Mouse (Mus musculus): ENCODE results near the gene Ankrd61. TPM values are rescaled to one million over a fixed set of nuclear protein-coding genes. Genes with fewer than 3 reads are reported as not detected.

Gene Ankrd61
- polyA plus RNA-seq, 1 experiment from 2014 or later = 0.31 TPM

Other genes starting within 250 kb of the Ankrd61 start
- gene Usp42, start 165.4 kb downstream of the Ankrd61 start, polyA plus RNA-seq (2015; fragmentation: Nextera tagmentation; extraction: Ambion mirVana) = 13.7 and 13.9 TPM in 2 replicates
- gene Eif2ak1, start 79.9 kb downstream of the Ankrd61 start, polyA plus RNA-seq (2015; fragmentation: Nextera tagmentation; extraction: Ambion mirVana) = 33.6 and 35.0 TPM in 2 replicates
- gene Aimp2, start 12.2 kb upstream of the Ankrd61 start, polyA plus RNA-seq (2015; fragmentation: Nextera tagmentation; extraction: Ambion mirVana) = 92.1 and 95.8 TPM in 2 replicates
- 21.4 and 21.5 TPM in 2 replicates for gene Pms2, start 12.3 kb upstream of the Ankrd61 start, polyA plus RNA-seq (2015; fragmentation: Nextera tagmentation; extraction: Ambion mirVana)
- gene Gm42421, start 30.5 kb upstream of the Ankrd61 start, polyA plus RNA-seq (2015; fragmentation: Nextera tagmentation; extraction: Ambion mirVana) = 0.90 TPM in 1 of 2 replicates, not detected in the other
- 0.45 and 0.94 TPM in 2 replicates for gene Rsph10b, start 35.4 kb upstream of the Ankrd61 start, polyA plus RNA-seq (2015; fragmentation: Nextera tagmentation; extraction: Ambion mirVana)
- gene Ccz1, start 117.2 kb upstream of the Ankrd61 start, polyA plus RNA-seq (2015; fragmentation: Nextera tagmentation; extraction: Ambion mirVana) = 72.5 and 79.7 TPM in 2 replicates
- gene Ocm, start 129.0 kb upstream of the Ankrd61 start, polyA plus RNA-seq (2015; fragmentation: Nextera tagmentation; extraction: Ambion mirVana) = 0.43 TPM in 1 of 2 replicates, not detected in the other
- 6.5 TPM in 2 replicates for gene Lmtk2, start 202.8 kb upstream of the Ankrd61 start, polyA plus RNA-seq (2015; fragmentation: Nextera tagmentation; extraction: Ambion mirVana)

Data from stomach, embryonic 16.5 days (tissue).